Mouse (Mus musculus) adipocyte (in vitro differentiated cells): ENCODE measurements around the gene Gna11.

ENCODE experiments used
- DNase-seq: peaks from one replicate; pipeline ENCODE4 v3.0.0-alpha.2; 2016; ENCODE audit warnings: low spot score

Gna11 gene

GRCm38 (mm10) chr10:81505016-81505664 is 39.9 kb downstream of the Gna11 start:
- no peak for DNase-seq

- DNase-seq = peak; percentile 48
These were observed 42.3 kb downstream of the Gna11 start for GRCm38 (mm10) chr10:81502658-81503057.

GRCm38 (mm10) chr10:81501863-81502262 is 43.1 kb downstream of the Gna11 start:
- no peak for DNase-seq

GRCm38 (mm10) chr10:81500032-81500431 is 45.0 kb downstream of the Gna11 start, which contains the start of gene S1pr4:
Gene S1pr4, minus strand, starts transcription at chr10:81500132.
- no peak for DNase-seq

GRCm38 (mm10) chr10:81499250-81499901 is 45.6 kb downstream of the Gna11 start:
- no peak for DNase-seq

GRCm38 (mm10) chr10:81498316-81499249 is 46.4 kb downstream of the Gna11 start:
- DNase-seq = no peak

GRCm38 (mm10) chr10:81497401-81498270 is 47.4 kb downstream of the Gna11 start:
- no peak for DNase-seq

GRCm38 (mm10) chr10:81496969-81497368 is 48.0 kb downstream of the Gna11 start:
- DNase-seq = no peak

GRCm38 (mm10) chr10:81496264-81496901 is 48.6 kb downstream of the Gna11 start, which contains the start of gene Ncln:
Gene Ncln, minus strand, starts transcription at chr10:81496392.
- DNase-seq = peak; percentile 98

GRCm38 (mm10) chr10:81495616-81496263 is 49.2 kb downstream of the Gna11 start:
- DNase-seq = no peak

- no peak for DNase-seq
These were observed 49.8 kb downstream of the Gna11 start for GRCm38 (mm10) chr10:81495151-81495550.

- no peak for DNase-seq
These were observed 50.5 kb downstream of the Gna11 start for GRCm38 (mm10) chr10:81494260-81495041.

- no peak for DNase-seq
These were observed 51.3 kb downstream of the Gna11 start for GRCm38 (mm10) chr10:81493601-81494220.

GRCm38 (mm10) chr10:81492606-81493240 is 52.3 kb downstream of the Gna11 start:
- no peak for DNase-seq

GRCm38 (mm10) chr10:81491018-81491417 is 54.0 kb downstream of the Gna11 start:
- no peak for DNase-seq

GRCm38 (mm10) chr10:81489941-81490340 is 55.0 kb downstream of the Gna11 start:
- DNase-seq = no peak

GRCm38 (mm10) chr10:81488081-81488480 is 56.9 kb downstream of the Gna11 start:
- DNase-seq = no peak

GRCm38 (mm10) chr10:81486496-81486895 is 58.5 kb downstream of the Gna11 start:
- no peak for DNase-seq
